Mouse (Mus musculus) B cell, adult 2 months (primary cell): ENCODE results near the gene Sez6.

Source experiments
- DNase-seq, 2 experiments: peaks; one replicate each; pipeline ENCODE4 v3.0.0; 2022

Gene Sez6

GRCm38 (mm10) chr11:77930751-77931540 is at the start of gene Sez6:
TSS of gene Sez6 (plus strand) at chr11:77930800.
- DNase-seq, result peak; percentile 80 to 83

- no peak for DNase-seq
These were observed 45.9 kb upstream of the Sez6 start for GRCm38 (mm10) chr11:77884524-77885245.

GRCm38 (mm10) chr11:77885246-77885575 is 45.4 kb upstream of the Sez6 start:
- DNase-seq, result no peak

- peak; percentile 69 to 75 for DNase-seq
These were observed 43.1 kb upstream of the Sez6 start for GRCm38 (mm10) chr11:77887373-77887960.

GRCm38 (mm10) chr11:77888846-77889245 is 41.8 kb upstream of the Sez6 start:
- peak; percentile 17 to 36 for DNase-seq

- DNase-seq, result no peak
These were observed 41.1 kb upstream of the Sez6 start for GRCm38 (mm10) chr11:77889484-77889883.

- no peak for DNase-seq
These were observed 39.8 kb upstream of the Sez6 start for GRCm38 (mm10) chr11:77890648-77891258.

- DNase-seq, result no peak
These were observed 37.7 kb upstream of the Sez6 start for GRCm38 (mm10) chr11:77892883-77893282.

- no peak for DNase-seq
These were observed 37.3 kb upstream of the Sez6 start for GRCm38 (mm10) chr11:77893283-77893682.

GRCm38 (mm10) chr11:77893787-77894718 is 36.5 kb upstream of the Sez6 start, which contains the start of gene Pipox:
TSS of gene Pipox (minus strand) at chr11:77894096.
- peak in 1 of 2 experiments; percentile 29 for DNase-seq

GRCm38 (mm10) chr11:77894967-77895366 is 35.6 kb upstream of the Sez6 start:
- DNase-seq, result no peak

GRCm38 (mm10) chr11:77896011-77896410 is 34.6 kb upstream of the Sez6 start:
- no peak for DNase-seq

GRCm38 (mm10) chr11:77896480-77896819 is 34.1 kb upstream of the Sez6 start:
- DNase-seq, result no peak

- no peak for DNase-seq
These were observed 33.5 kb upstream of the Sez6 start for GRCm38 (mm10) chr11:77896820-77897805.

- no peak for DNase-seq
These were observed 30.4 kb upstream of the Sez6 start for GRCm38 (mm10) chr11:77900187-77900586.

- no peak for DNase-seq
These were observed 29.9 kb upstream of the Sez6 start for GRCm38 (mm10) chr11:77900696-77901095.

- DNase-seq, result no peak
These were observed 29.2 kb upstream of the Sez6 start for GRCm38 (mm10) chr11:77901366-77901765.

- no peak for DNase-seq
These were observed 28.7 kb upstream of the Sez6 start for GRCm38 (mm10) chr11:77901775-77902355.

- no peak for DNase-seq
These were observed 26.8 kb upstream of the Sez6 start for GRCm38 (mm10) chr11:77903761-77904160.

- DNase-seq, result no peak
These were observed 25.9 kb upstream of the Sez6 start for GRCm38 (mm10) chr11:77904707-77905106.
